Mouse (Mus musculus) megakaryocyte, embryonic 14.5 days (primary cell): ENCODE data around the gene Dek.

Source experiments
- FLI1 ChIP-seq: IDR thresholded peaks from 2 replicates; pipeline ENCODE4 v1.6.1; 2012; ENCODE audit warnings: low read length, inconsistent platforms, mixed read lengths
- GATA1 ChIP-seq: IDR thresholded peaks from 3 replicates; pipeline ENCODE4 v1.6.1; 2012; ENCODE audit warnings: mixed read lengths, low read length, inconsistent platforms, borderline replicate concordance

- TF ChIP-seq GATA1 (no peak), FLI1 (no peak)
Measured at GRCm38 (mm10) chr13:47062756-47063155, 43.2 kb downstream of the Dek start.
